Mouse (Mus musculus) mature B cell (primary cell): Measurements from ENCODE around the gene Pcsk6.
"Not testable (repeated sequence)": the region's sequence is repeated elsewhere in the genome, so short reads cannot be mapped to it uniquely, and the experiment has no call there.

Experiments used
- in situ Hi-C: fragments of 300-500 bp; cut with MboI; formaldehyde crosslinking; loops from 2 replicates; pipeline ENCODE4 v1.14.3; 2019

The Pcsk6 gene

GRCm38 (mm10) chr7:65861591-65862472 is at the start of gene Pcsk6:
Gene Pcsk6 (plus strand): TSS chr7:65861734.
- in situ Hi-C loops = no loop called here

DNA sequence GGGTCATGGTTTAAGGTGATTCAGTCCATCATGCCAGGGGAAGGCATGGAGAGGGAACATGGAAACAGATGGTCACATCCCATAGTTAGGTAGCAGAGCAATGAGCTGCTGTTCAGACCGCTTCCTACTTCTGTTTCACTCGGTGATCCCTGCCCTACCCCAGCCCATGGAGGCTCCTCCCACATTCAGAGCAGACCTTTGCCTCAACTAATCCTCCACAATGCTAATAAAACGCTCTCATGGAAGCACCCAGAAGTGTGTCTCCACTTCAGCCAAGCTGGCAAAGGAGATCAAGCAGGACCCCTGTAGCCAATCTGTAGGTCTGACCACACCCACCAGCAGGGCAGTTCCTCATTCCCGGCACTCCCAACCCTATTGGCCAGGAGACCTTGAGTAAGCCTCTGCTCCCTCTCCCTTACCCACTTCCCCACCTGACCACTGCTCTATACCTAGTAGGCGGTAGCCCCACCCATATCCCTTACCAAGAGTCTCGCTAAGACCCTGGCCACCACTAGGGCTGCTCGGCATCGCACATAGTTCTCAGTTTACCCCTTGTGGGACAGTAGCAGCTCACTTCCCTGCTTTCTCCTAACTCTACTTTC is 47.8 kb upstream of the Pcsk6 start:
- in situ Hi-C loops = no loop called here

DNA sequence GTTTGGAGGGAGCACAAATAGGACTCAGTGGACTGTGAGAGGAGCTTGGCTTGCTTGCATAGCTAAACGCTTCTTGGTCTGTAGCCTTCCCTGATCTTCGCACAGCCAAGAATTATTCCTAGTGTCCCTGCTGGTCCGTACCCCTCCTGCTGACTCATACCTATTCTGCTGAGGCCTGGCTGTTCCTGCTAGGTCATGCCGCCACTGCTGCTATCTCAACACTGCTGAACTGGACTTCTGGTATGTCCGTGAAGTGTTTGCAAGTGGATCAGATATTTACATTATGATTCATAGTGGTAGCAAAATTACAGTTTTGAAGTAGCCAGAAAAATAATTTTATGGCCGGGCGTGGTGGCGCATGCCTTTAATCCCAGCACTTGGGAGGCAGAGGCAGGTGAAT is 44.0 kb upstream of the Pcsk6 start:
- in situ Hi-C loops = no loop called here

DNA sequence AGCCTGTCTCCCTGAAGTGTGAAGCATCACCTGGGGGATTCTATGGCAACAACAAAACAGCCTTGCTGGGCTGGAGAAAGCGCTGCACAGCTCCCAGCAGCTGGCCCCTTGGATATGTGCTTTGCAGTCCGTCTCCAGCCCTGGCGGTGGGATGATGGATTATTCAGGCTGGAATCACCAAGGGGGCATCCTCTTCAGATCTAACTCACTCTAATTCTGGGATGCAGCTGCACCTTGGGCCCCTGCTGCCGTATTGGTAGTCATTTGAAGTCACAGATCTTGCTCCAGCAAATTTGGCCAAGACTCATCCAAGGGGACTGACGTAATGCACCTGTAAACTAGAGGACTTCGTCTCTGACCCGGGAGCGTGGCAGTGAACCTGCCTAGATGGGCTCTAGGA is 41.1 kb upstream of the Pcsk6 start:
- in situ Hi-C loops = no loop called here

DNA sequence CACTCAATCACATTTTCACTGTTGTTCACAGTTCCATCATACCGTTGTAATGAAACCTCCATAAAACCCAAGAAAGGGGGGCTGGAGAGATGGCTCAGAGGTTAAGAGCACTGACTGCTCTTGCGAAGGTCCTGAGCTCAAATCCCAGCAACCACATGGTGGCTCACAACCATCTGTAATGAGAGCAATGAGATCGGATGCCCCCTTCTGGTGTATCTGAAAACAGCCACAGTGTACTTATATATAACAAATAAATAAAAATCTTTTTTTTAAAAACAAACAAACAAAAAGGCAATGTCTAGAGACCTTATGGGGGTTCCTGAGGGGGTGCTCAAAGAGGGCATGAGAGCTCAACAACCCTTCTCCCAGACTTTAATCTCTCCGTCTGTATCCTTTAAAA is 39.6 kb upstream of the Pcsk6 start:
- in situ Hi-C loops = not testable (repeated sequence)

DNA sequence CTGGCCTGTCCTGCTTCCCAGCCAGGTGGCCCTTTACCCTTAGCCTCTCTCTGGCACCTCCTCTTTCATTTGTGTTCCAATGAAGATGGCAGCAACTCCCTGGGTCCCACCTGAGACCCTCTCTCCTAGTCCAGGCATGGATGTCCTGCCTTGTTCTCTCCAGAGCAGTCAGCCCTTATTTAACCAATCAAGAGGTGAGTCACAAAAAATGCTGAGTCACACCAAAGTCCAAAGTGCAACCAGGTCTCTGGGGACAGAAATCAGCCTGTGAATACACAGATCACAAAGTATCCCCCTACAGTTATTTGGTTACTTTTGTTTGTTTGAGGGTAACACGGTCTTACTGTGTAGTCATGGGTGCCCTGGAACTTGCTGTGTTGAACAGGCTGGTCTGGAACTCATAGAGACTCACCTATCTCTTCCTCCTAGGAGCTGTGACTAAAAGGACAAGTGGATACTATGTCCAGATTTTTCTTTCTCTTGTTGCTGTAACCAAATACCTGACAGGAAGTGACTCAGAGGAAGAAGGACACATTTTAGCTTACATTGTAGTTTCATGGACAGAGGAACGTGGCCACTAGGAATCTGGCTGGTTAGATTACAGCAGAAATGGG is 38.9 kb upstream of the Pcsk6 start:
- in situ Hi-C loops = no loop called here

DNA sequence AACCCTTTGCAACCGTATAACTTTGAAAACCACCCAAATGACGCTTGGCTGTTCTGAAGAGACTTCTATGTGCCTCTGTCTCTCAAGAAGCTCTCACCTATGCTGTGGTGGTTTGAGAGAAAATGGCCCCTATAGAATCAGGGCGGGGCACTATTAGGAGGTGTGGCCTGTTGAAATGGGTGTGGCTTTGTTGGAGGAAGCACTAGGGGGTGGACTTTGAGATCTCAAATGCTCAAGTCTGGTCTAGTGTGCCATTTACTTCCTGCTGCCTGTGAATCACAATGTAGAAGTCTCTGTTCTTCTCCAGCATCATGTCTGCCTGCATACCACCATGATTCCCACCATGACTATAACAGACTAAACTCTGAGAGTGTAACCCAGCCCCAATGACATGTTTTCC is 21.8 kb upstream of the Pcsk6 start:
- in situ Hi-C loops = no loop called here

DNA sequence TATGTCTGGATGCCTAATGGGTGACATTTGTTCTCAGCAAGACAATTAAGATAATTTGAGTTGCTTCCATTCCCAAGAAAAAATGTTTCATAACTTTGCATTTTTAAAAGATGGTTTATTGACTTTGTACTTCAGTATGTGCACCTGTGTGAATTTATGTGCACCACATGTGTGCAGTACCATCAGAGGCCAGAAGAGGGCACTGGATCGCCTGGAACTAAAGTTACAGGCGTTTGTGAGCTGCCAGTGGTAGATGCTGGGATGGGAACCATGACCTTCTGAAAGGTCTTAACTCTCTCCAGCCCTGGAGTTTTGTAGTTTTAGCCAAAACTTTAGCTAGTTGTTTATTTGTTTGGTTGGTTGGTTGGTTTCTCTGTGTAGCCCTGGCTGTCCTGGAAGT is 18.3 kb upstream of the Pcsk6 start:
- in situ Hi-C loops = no loop called here

DNA sequence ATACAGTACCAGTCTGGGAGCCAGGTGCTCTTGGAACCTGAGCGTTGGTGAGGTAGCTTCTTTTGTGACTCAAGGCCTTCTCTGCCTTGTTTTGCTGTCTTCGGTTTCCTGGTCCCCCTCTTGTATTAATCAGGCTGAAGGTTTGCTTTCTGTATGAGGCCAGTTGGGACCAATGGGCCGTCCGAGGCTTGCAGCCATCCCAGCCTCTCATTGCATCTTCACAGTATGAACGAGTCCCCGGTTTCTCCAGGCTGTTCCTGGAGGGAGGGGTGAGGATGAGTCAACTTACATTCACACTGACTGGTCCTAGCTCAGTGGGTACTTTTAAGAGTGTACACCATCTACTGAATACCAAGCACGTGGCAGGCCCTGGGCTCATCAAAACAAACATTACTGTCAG is 553 bp upstream of the Pcsk6 start:
- in situ Hi-C loops = no loop called here

GRCm38 (mm10) chr7:65862473-65863176 is 1.1 kb downstream of the Pcsk6 start:
- in situ Hi-C loops = no loop called here

GRCm38 (mm10) chr7:65869173-65869572 is 7.6 kb downstream of the Pcsk6 start:
- in situ Hi-C loops = no loop called here

DNA sequence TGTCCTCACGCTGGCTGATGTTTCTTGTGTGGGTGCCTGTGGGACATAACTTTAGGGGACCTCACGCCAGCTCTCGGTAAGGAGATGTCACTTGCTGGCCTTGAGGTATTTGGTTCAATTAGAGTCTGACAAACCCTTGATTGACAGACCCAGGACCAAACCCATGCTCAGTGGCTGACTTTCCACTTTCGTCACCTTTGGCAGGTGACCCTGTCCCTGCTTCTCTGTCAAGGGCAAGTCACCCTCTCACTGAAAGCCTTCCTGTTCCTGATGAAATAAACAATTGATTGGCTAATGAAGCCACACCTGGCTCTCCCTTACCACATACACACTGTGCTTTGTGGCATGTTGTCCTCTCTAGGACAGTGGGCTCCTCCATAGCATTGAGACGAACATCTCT is 8.3 kb downstream of the Pcsk6 start:
- in situ Hi-C loops = no loop called here

- in situ Hi-C loops = no loop called here
These were observed 8.7 kb downstream of the Pcsk6 start for GRCm38 (mm10) chr7:65870227-65870626.

- in situ Hi-C loops = no loop called here
These were observed 9.5 kb downstream of the Pcsk6 start for GRCm38 (mm10) chr7:65870928-65871580.

DNA sequence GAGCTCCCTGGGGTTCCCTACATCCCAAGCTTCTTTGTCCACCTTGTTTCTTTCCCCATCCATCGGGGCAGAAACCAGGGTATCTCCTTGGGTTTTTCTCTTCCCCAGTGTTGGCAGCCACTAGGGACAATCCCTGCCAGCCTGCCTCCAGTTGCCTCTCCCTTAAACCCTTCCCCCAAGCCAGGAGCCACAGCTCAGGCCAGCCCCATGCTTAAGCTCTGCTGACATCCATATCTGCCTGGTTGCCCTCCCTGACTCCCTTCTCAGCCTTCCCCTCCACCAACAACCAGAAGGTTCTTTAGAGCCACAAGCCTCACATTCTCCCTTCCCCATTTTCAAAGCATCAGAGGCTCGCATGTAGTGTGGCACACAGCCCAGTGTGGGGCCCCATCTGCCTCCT is 10.3 kb downstream of the Pcsk6 start:
- in situ Hi-C loops = no loop called here

DNA sequence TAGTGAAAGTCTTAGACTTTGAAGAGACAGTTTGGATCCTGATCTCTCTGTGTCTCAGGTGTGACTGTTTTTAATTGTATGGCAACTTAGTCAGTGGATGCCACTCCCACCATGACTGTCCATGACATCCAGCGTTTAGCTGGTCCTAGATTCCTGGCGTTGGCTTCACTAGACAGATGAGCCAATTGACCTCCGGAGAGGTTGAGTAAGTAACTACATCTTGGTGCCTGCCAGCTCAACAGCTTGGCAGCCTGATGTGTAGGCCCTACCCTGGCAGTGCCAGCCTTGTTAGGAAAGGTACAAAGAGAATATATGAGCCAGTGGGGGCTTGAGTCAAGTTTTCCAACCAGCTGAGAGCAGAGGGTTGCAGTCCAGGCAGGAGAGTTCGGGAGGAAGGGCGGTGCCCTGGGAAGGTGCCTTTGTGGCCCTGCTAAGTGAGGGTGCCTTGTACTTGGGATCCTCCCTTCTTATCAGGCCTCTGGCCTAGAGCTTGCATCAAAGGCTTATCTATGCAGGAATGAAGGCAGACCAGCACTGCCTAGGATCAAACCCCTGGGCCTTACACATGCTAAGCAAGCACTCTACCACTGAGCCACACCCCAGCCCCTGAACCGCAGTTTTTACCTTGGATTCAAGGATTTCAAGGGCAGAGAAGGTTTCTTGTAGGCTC is 11.8 kb downstream of the Pcsk6 start:
- in situ Hi-C loops = no loop called here

DNA sequence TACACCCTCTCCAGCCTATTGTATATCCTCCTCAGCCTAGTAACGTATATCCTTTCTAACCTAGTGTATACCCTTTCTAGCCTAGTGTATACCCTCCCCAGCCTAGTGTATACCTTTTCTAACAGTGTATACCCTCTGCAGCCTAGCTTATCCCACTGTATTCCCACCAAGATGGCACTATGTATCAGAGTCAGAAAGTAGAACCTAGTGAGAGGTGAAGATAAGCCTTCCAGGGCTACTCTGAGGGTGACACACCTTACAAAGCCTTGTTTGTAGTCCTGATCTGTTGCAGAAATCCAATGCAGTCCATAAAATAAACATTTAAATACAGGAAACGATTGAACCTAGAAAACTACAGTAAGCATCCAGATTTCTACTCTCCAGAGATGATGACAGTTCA is 12.4 kb downstream of the Pcsk6 start:
- in situ Hi-C loops = no loop called here

- in situ Hi-C loops = no loop called here
These were observed 15.1 kb downstream of the Pcsk6 start for GRCm38 (mm10) chr7:65876596-65876995.

- in situ Hi-C loops = no loop called here
These were observed 16.7 kb downstream of the Pcsk6 start for GRCm38 (mm10) chr7:65878234-65878633.

DNA sequence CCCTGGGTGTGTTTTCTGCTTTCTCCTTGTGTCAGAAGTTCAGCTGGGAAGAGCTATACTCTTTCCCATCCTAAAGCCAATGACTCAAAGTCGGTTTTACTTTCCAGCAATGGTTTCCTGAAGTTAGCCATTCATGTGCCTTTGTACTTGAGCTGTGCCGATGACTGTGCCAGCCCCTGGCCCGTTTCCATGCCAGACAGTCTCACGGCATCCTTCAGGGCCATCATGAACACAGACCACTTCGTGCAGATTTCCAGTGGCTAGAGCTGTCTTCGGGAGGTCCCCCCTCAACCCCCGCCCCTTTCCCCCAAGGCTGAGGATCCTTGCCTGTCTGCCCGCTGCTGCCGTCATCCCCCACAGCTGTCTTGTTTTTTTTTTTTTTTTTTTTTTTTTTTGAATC is 17.8 kb downstream of the Pcsk6 start:
- in situ Hi-C loops = no loop called here

- in situ Hi-C loops = no loop called here
These were observed 19.2 kb downstream of the Pcsk6 start for GRCm38 (mm10) chr7:65880666-65881289.
